Comparison of ENCODE assay signal across 11 mouse cellular contexts in genomic region chr4:57171817-57172216, GRCm38 (mm10). TPM values are rescaled to one million over a fixed set of nuclear protein-coding genes. Genes with fewer than 3 reads are reported as not detected.
DNase-seq lines count a peak whose midpoint lies in the region; ATAC-seq and TF ChIP-seq lines count a peak whose summit lies in the region.
"Had no signal": no experiment of that assay in that cellular context is flagged by ENCODE, and none has a peak within 500 bp of the region (broad histone marks: within the 10 kb centered on the region; RNA-seq: fewer than 3 reads in every experiment).

No protein-coding gene starts in this region.

- H3K9me3 ChIP-seq in heart, embryonic 10.5 days = no peaks in the 10 kb centered on the region
- no peaks in the 10 kb centered on the region for H3K9me3 ChIP-seq in lung, embryonic 14.5 days (ENCODE audit: low read depth, low read length)
- no peaks in the 10 kb centered on the region for H3K9me3 ChIP-seq in heart, embryonic 15.5 days (replicated peaks)
- no peaks in the 10 kb centered on the region for H3K9me3 ChIP-seq in limb, embryonic 15.5 days
- H3K9me3 ChIP-seq: intestine, embryonic 15.5 days had no signal

- H3K36me3 ChIP-seq in heart, embryonic 10.5 days = no peaks in the 10 kb centered on the region
- no peaks in the 10 kb centered on the region for H3K36me3 ChIP-seq in lung, embryonic 14.5 days (ENCODE audit: insufficient read depth)
- no peaks in the 10 kb centered on the region for H3K36me3 ChIP-seq in heart, embryonic 15.5 days
- H3K36me3 ChIP-seq in limb, embryonic 15.5 days = no peaks in the 10 kb centered on the region
- H3K36me3 ChIP-seq: intestine, embryonic 15.5 days had no signal

- 71% methylated on average over 5 of the region's 5 CpGs for WGBS in heart, embryonic 10.5 days
- 49% methylated on average over 5 of the region's 5 CpGs for WGBS in lung, embryonic 14.5 days
- 32% methylated on average over 5 of the region's 5 CpGs for WGBS in heart, embryonic 15.5 days
- 41% methylated on average over 5 of the region's 5 CpGs for WGBS in limb, embryonic 15.5 days

- peaks cover 21% of the 10 kb centered on the region for H3K4me1 ChIP-seq in heart, embryonic 10.5 days
- H3K4me1 ChIP-seq in lung, embryonic 14.5 days (ENCODE audit: insufficient read depth) = no peaks in the 10 kb centered on the region
- peaks cover 15% of the 10 kb centered on the region for H3K4me1 ChIP-seq in heart, embryonic 15.5 days (replicated peaks)
- peaks cover 14% of the 10 kb centered on the region for H3K4me1 ChIP-seq in limb, embryonic 15.5 days

- no peak overlapping the region for H3K9ac ChIP-seq in lung, embryonic 14.5 days
- no peak overlapping the region for H3K9ac ChIP-seq in heart, embryonic 15.5 days
- no peak overlapping the region for H3K9ac ChIP-seq in limb, embryonic 15.5 days
- H3K9ac ChIP-seq: intestine, embryonic 15.5 days had no signal

- no peaks in the 10 kb centered on the region for H3K27me3 ChIP-seq in heart, embryonic 10.5 days (ENCODE audit: insufficient read depth, poor library complexity, severe bottlenecking)
- H3K27me3 ChIP-seq in lung, embryonic 14.5 days (ENCODE audit: insufficient read depth, low read length) = no peaks in the 10 kb centered on the region
- H3K27me3 ChIP-seq in heart, embryonic 15.5 days = no peaks in the 10 kb centered on the region
- H3K27me3 ChIP-seq in limb, embryonic 15.5 days = no peaks in the 10 kb centered on the region
- H3K27me3 ChIP-seq: intestine, embryonic 15.5 days had no signal

- DNase-seq in heart, adult 18-20 months = peak; percentile 56 to 63
- DNase-seq in heart, embryonic 10.5 days (ENCODE audit: low spot score) = no peak
- DNase-seq in lung, embryonic 14.5 days = peak; percentile 75
- DNase-seq in lung, postnatal 4 days = no peak
- DNase-seq in embryo, embryonic 10.5 days (ENCODE audit: low spot score) = no peak
- DNase-seq in gastrocnemius, adult 8-10 months (ENCODE audit: low spot score in 2 of 2) = no peak
- DNase-seq: cerebellum, postnatal 25 days had no signal

- no peak overlapping the region for H3K4me3 ChIP-seq in heart, embryonic 10.5 days
- H3K4me3 ChIP-seq in lung, embryonic 14.5 days (ENCODE audit: low read depth, low read length) = no peak overlapping the region
- no peak overlapping the region for H3K4me3 ChIP-seq in heart, embryonic 15.5 days
- no peak overlapping the region for H3K4me3 ChIP-seq in limb, embryonic 15.5 days
- H3K4me3 ChIP-seq: erythroblast, embryonic 14.5 days; intestine, embryonic 15.5 days had no signal

- no peak overlapping the region for H3K4me2 ChIP-seq in lung, embryonic 14.5 days
- H3K4me2 ChIP-seq in heart, embryonic 15.5 days = no peak overlapping the region
- H3K4me2 ChIP-seq in limb, embryonic 15.5 days = no peak overlapping the region
- H3K4me2 ChIP-seq: intestine, embryonic 15.5 days had no signal

- H3K27ac ChIP-seq in heart, embryonic 10.5 days = no peak overlapping the region
- no peak overlapping the region for H3K27ac ChIP-seq in lung, embryonic 14.5 days (ENCODE audit: low read depth)
- H3K27ac ChIP-seq in heart, embryonic 15.5 days = peak overlapping the region; percentile 61
- H3K27ac ChIP-seq in limb, embryonic 15.5 days = 0 out of 2 replicates have a peak overlapping the region, but pooled peaks have one; percentile 11
- H3K27ac ChIP-seq: intestine, embryonic 15.5 days had no signal

- ATAC-seq in lung, embryonic 14.5 days (ENCODE audit: insufficient read depth) = no peak
- ATAC-seq in heart, embryonic 15.5 days (replicated peaks; ENCODE audit: insufficient number of reproducible peaks, insufficient read depth, low FRiP score, low read depth) = no peak; the same call in 1 of the 2 replicates
- ATAC-seq in limb, embryonic 15.5 days (ENCODE audit: insufficient number of reproducible peaks, low FRiP score, low TSS enrichment, low read depth) = no peak
- ATAC-seq: intestine, embryonic 15.5 days had no signal

- TF ChIP-seq CTCF in lung, embryonic 14.5 days (IDR thresholded peaks at IDR 0.05; ENCODE audit: low read depth) = no peak

RNA-seq across cellular contexts. Expression of gene Epb41l4b, which starts 28.6 kb away (rescaled TPM):
- total RNA-seq in heart, adult 18-20 months (2021) = 1 to 10 TPM; 2.0 to 2.3 TPM
- 0.34 and 1.6 TPM in 2 replicates for polyA plus RNA-seq in heart, embryonic 10.5 days (2016; fragmentation: Nextera tagmentation; extraction: Ambion mirVana)
- polyA plus RNA-seq in lung, embryonic 14.5 days (2014; fragmentation: Nextera tagmentation; extraction: Ambion mirVana) = 1.2 and 1.7 TPM in 2 replicates
- 0.31 and 1.1 TPM in 2 replicates for polyA plus RNA-seq in heart, embryonic 15.5 days (2015; fragmentation: Nextera tagmentation; extraction: Ambion mirVana)
- polyA plus RNA-seq in limb, embryonic 15.5 days (2015; fragmentation: Nextera tagmentation; extraction: Ambion mirVana) = 3.6 and 4.0 TPM in 2 replicates
- 1 to 10 TPM; 3.6 to 7.4 (median 5.8) TPM for total RNA-seq in gastrocnemius, adult 8-10 months (2022)

Comparison
In these comparisons a context has a peak if more than half of its experiments do, and no peak if none do; other contexts are left out.
1. DNase-seq: peak in heart, adult 18-20 months (2 of 2) and lung, embryonic 14.5 days (single experiment); none in heart, embryonic 10.5 days (single experiment), lung, postnatal 4 days (0 of 2), embryo, embryonic 10.5 days (single experiment) and gastrocnemius, adult 8-10 months (0 of 2).
2. H3K27ac ChIP-seq: peak in heart, embryonic 15.5 days (single experiment) and limb, embryonic 15.5 days (single experiment); none in heart, embryonic 10.5 days (single experiment) and lung, embryonic 14.5 days (single experiment).